Mouse (Mus musculus): ENCODE measurements at regions not wholly inside any gene's neighbourhood (a gene's known extent, or its start where the extent isn't known, plus 50 kb on each side); places are given as distances from the start of the nearest gene placed in this dataset.

- ATAC-seq (ENCODE audit: extremely low read depth, insufficient number of reproducible peaks, low FRiP score, poor library complexity, severe bottlenecking), result no peak
- H3K9me3 ChIP-seq (replicated peaks), result 0 out of 2 replicates have a peak, but pooled peaks cover 2% of the 10 kb centered on the region
- peaks cover 3% of the 10 kb centered on the region; the same call in 1 of the 2 replicates for H3K4me1 ChIP-seq (ENCODE audit: insufficient read depth, low read depth, low read length)
- TF ChIP-seq GATA2 (IDR thresholded peaks at IDR 0.05; ENCODE audit: borderline replicate concordance, low read depth, low read length) (no peak), TAL1 (conservative IDR thresholded peaks at IDR 0.05; ENCODE audit: low read depth, low read length) (no peak), GATA1 (IDR thresholded peaks at IDR 0.05; ENCODE audit: borderline replicate concordance, low read length) (no peak), POLR2AphosphoS5 (IDR thresholded peaks at IDR 0.05; ENCODE audit: insufficient replicate concordance, low read depth, low read length) (no peak), CTCF (IDR thresholded peaks at IDR 0.05; ENCODE audit: low read depth, low read length) (no peak)
- no peak for DNase-seq (ENCODE audit: low spot score)
- no peak overlapping the region for H3K4me3 ChIP-seq (ENCODE audit: low read depth, low read length)
- H3K27me3 ChIP-seq (ENCODE audit: insufficient read depth, low read length), result 0 out of 2 replicates have a peak, but pooled peaks cover 3% of the 10 kb centered on the region
- H3K36me3 ChIP-seq (replicated peaks), result no peaks in the 10 kb centered on the region
Observed at GRCm38 (mm10) chr11:90117664-90118295, 69.7 kb upstream of the Gm45716 start.

DNA sequence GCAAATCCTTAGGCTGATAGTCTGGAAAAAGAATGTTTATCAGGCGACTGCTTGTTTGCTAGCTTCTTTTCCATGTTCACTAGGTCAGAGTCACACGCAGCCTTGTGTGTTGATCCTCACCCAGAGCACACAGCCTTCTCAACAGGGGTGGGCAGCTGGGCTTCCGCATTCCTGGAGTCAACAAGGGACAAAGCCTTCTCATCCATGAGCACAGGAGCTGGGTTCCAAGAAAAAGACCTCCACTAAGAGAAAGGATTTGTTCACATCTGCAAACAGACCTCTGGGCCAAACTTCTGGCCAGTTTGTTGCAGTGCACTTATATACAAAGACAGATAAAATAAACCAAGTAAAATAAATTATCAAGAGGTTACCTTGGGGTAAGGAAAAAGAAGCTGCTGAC is 65.6 kb upstream of the Gm45716 start:
- Histone ChIP-seq H3K4me3 (ENCODE audit: low read depth, low read length) (no peak overlapping the region), H3K9me3 (replicated peaks) (peaks cover 2% of the 10 kb centered on the region; the same call in 1 of the 2 replicates), H3K36me3 (replicated peaks) (no peaks in the 10 kb centered on the region), H3K4me1 (ENCODE audit: insufficient read depth, low read depth, low read length) (no peaks in the 10 kb centered on the region), H3K27me3 (ENCODE audit: insufficient read depth, low read length) (0 out of 2 replicates have a peak, but pooled peaks cover 3% of the 10 kb centered on the region)
- ATAC-seq (ENCODE audit: extremely low read depth, insufficient number of reproducible peaks, low FRiP score, poor library complexity, severe bottlenecking), result no peak
- no peak for DNase-seq (ENCODE audit: low spot score)
- TF ChIP-seq TAL1 (conservative IDR thresholded peaks at IDR 0.05; ENCODE audit: low read depth, low read length), result no peak
- TF ChIP-seq GATA1 (IDR thresholded peaks at IDR 0.05; ENCODE audit: borderline replicate concordance, low read length), result no peak

GRCm38 (mm10) chr11:90122709-90123108 is 64.8 kb upstream of the Gm45716 start:
- TF ChIP-seq POLR2AphosphoS5 (IDR thresholded peaks at IDR 0.05; ENCODE audit: insufficient replicate concordance, low read depth, low read length), result no peak
- TF ChIP-seq GATA2 (IDR thresholded peaks at IDR 0.05; ENCODE audit: borderline replicate concordance, low read depth, low read length), result no peak
- TF ChIP-seq CTCF (IDR thresholded peaks at IDR 0.05; ENCODE audit: low read depth, low read length), result no peak
- TF ChIP-seq GATA1 (IDR thresholded peaks at IDR 0.05; ENCODE audit: borderline replicate concordance, low read length), result no peak
- no peak for TF ChIP-seq TAL1 (conservative IDR thresholded peaks at IDR 0.05; ENCODE audit: low read depth, low read length)
- peaks cover 2% of the 10 kb centered on the region; the same call in 1 of the 2 replicates for H3K9me3 ChIP-seq (replicated peaks)
- DNase-seq (ENCODE audit: low spot score) (no peak), ATAC-seq (ENCODE audit: extremely low read depth, insufficient number of reproducible peaks, low FRiP score, poor library complexity, severe bottlenecking) (no peak)
- H3K4me3 ChIP-seq (ENCODE audit: low read depth, low read length), result no peak overlapping the region
- 0 out of 2 replicates have a peak, but pooled peaks cover 3% of the 10 kb centered on the region for H3K27me3 ChIP-seq (ENCODE audit: insufficient read depth, low read length)
- no peaks in the 10 kb centered on the region for H3K4me1 ChIP-seq (ENCODE audit: insufficient read depth, low read depth, low read length)
- H3K36me3 ChIP-seq (replicated peaks), result no peaks in the 10 kb centered on the region

GRCm38 (mm10) chr11:90123851-90124250 is 63.6 kb upstream of the Gm45716 start:
- ATAC-seq (ENCODE audit: extremely low read depth, insufficient number of reproducible peaks, low FRiP score, poor library complexity, severe bottlenecking), result no peak
- no peak for TF ChIP-seq GATA1 (IDR thresholded peaks at IDR 0.05; ENCODE audit: borderline replicate concordance, low read length)
- no peak for TF ChIP-seq POLR2AphosphoS5 (IDR thresholded peaks at IDR 0.05; ENCODE audit: insufficient replicate concordance, low read depth, low read length)
- TF ChIP-seq CTCF (IDR thresholded peaks at IDR 0.05; ENCODE audit: low read depth, low read length), result no peak
- no peak for TF ChIP-seq GATA2 (IDR thresholded peaks at IDR 0.05; ENCODE audit: borderline replicate concordance, low read depth, low read length)
- no peak for TF ChIP-seq TAL1 (conservative IDR thresholded peaks at IDR 0.05; ENCODE audit: low read depth, low read length)
- Histone ChIP-seq H3K4me1 (ENCODE audit: insufficient read depth, low read depth, low read length) (no peaks in the 10 kb centered on the region), H3K9me3 (replicated peaks) (peaks cover 2% of the 10 kb centered on the region; the same call in 1 of the 2 replicates), H3K36me3 (replicated peaks) (no peaks in the 10 kb centered on the region), H3K4me3 (ENCODE audit: low read depth, low read length) (no peak overlapping the region), H3K27me3 (ENCODE audit: insufficient read depth, low read length) (0 out of 2 replicates have a peak, but pooled peaks cover 3% of the 10 kb centered on the region)
- no peak for DNase-seq (ENCODE audit: low spot score)

GRCm38 (mm10) chr11:90126289-90126688 is 61.2 kb upstream of the Gm45716 start:
- Histone ChIP-seq H3K9me3 (replicated peaks) (peaks cover 2% of the 10 kb centered on the region), H3K36me3 (replicated peaks) (no peaks in the 10 kb centered on the region), H3K4me1 (ENCODE audit: insufficient read depth, low read depth, low read length) (peaks cover 12% of the 10 kb centered on the region), H3K4me3 (ENCODE audit: low read depth, low read length) (no peak overlapping the region), H3K27me3 (ENCODE audit: insufficient read depth, low read length) (no peaks in the 10 kb centered on the region)
- DNase-seq (ENCODE audit: low spot score) (no peak), ATAC-seq (ENCODE audit: extremely low read depth, insufficient number of reproducible peaks, low FRiP score, poor library complexity, severe bottlenecking) (no peak)
- TF ChIP-seq GATA2 (IDR thresholded peaks at IDR 0.05; ENCODE audit: borderline replicate concordance, low read depth, low read length), result no peak
- TF ChIP-seq POLR2AphosphoS5 (IDR thresholded peaks at IDR 0.05; ENCODE audit: insufficient replicate concordance, low read depth, low read length), result no peak
- TF ChIP-seq GATA1 (IDR thresholded peaks at IDR 0.05; ENCODE audit: borderline replicate concordance, low read length), result no peak
- no peak for TF ChIP-seq CTCF (IDR thresholded peaks at IDR 0.05; ENCODE audit: low read depth, low read length)
- no peak for TF ChIP-seq TAL1 (conservative IDR thresholded peaks at IDR 0.05; ENCODE audit: low read depth, low read length)

DNA sequence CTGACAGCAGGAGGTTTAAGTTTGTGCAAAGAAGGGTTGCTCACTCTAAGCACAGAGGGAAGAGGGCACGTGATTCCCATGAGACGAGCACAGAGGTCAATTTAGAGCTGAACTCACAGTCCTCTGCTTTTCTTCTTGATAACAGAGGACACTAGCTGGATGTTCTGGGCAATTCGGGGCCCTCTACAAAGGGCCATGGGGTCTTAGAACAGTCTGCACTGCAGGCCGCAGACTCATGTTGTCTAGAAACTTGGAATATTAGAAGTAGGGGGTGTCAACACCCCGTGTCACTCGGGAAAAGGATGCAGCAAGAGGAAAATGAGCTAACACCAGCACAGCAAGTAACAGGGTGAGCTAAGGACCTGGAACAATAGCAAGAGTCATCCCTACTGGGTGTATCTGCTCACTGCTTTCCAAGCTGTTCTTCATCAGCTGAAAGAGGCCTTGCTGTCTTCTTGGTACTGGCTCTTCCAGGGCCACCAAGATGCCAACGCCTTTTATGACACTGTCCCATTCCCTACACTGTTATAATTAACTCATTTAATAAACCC is 58.5 kb upstream of the Gm45716 start:
- no peak for TF ChIP-seq TAL1 (conservative IDR thresholded peaks at IDR 0.05; ENCODE audit: low read depth, low read length)
- TF ChIP-seq CTCF (IDR thresholded peaks at IDR 0.05; ENCODE audit: low read depth, low read length), result no peak
- TF ChIP-seq GATA2 (IDR thresholded peaks at IDR 0.05; ENCODE audit: borderline replicate concordance, low read depth, low read length), result no peak
- H3K9me3 ChIP-seq (replicated peaks), result peaks cover 2% of the 10 kb centered on the region
- DNase-seq (ENCODE audit: low spot score), result no peak
- ATAC-seq (ENCODE audit: extremely low read depth, insufficient number of reproducible peaks, low FRiP score, poor library complexity, severe bottlenecking), result no peak
- H3K36me3 ChIP-seq (replicated peaks), result no peaks in the 10 kb centered on the region
- H3K27me3 ChIP-seq (ENCODE audit: insufficient read depth, low read length), result no peaks in the 10 kb centered on the region
- no peak overlapping the region for H3K4me3 ChIP-seq (ENCODE audit: low read depth, low read length)
- H3K4me1 ChIP-seq (ENCODE audit: insufficient read depth, low read depth, low read length), result peaks cover 12% of the 10 kb centered on the region
